Mouse (Mus musculus) hindbrain, embryonic 16.5 days (tissue): ENCODE results near the gene Mtmr11. TPM values are rescaled to one million over a fixed set of nuclear protein-coding genes. Genes with fewer than 3 reads are reported as not detected.
A peak's percentile ranks its signal among the peaks of the same experiment; 100 is the strongest.
"Not testable (repeated sequence)": the region's sequence is repeated elsewhere in the genome, so short reads cannot be mapped to it uniquely, and the experiment has no call there.

Experiments used
- ATAC-seq: fragments of 200-750 bp; cut with Nextera tagmentation; 2 replicates; pipeline ENCODE4 v1.8.0; 2017; ENCODE audit warnings: moderate TSS enrichment, moderate library complexity
- H3K27ac ChIP-seq: fragments of 300-500 bp; sonication (generic); 2 replicates; pipeline ENCODE4 v1.5.1; 2014; ENCODE audit warnings: low read depth, mild to moderate bottlenecking, control low read depth, low read length, moderate library complexity
- H3K27me3 ChIP-seq: fragments of 300-500 bp; sonication (generic); replicated peaks from 2 replicates; pipeline ENCODE4 v1.6.1; 2014; ENCODE audit warnings: low read length; ENCODE audit not compliant: control insufficient read depth, insufficient read depth
- H3K36me3 ChIP-seq: fragments of 300-500 bp; sonication (generic); 2 replicates; pipeline ENCODE4 v1.6.1; 2014; ENCODE audit warnings: mild to moderate bottlenecking, low read length, moderate library complexity, mixed read lengths; ENCODE audit not compliant: control insufficient read depth, insufficient read depth
- H3K4me1 ChIP-seq: fragments of 300-500 bp; sonication (generic); 2 replicates; pipeline ENCODE4 v1.6.1; 2014; ENCODE audit warnings: low read depth, low read length; ENCODE audit not compliant: control insufficient read depth, insufficient read depth
- H3K4me2 ChIP-seq: fragments of 300-500 bp; sonication (generic); 2 replicates; pipeline ENCODE4 v1.6.1; 2014; ENCODE audit warnings: mild to moderate bottlenecking, low read length, control low read depth, moderate library complexity
- H3K4me3 ChIP-seq: fragments of 300-500 bp; sonication (generic); 2 replicates; pipeline ENCODE4 v1.5.1; 2014; ENCODE audit warnings: mild to moderate bottlenecking, low read length, control low read depth, moderate library complexity
- H3K9ac ChIP-seq: fragments of 300-500 bp; sonication (generic); 2 replicates; pipeline ENCODE4 v1.6.1; 2014; ENCODE audit warnings: low read depth, mild to moderate bottlenecking, control low read depth, low read length, moderate library complexity
- H3K9me3 ChIP-seq: fragments of 300-500 bp; sonication (generic); 2 replicates; pipeline ENCODE4 v1.6.1; 2014; ENCODE audit warnings: mild to moderate bottlenecking, low read length, moderate library complexity; ENCODE audit not compliant: control insufficient read depth
- WGBS: fragments of 180-500 bp; shearing (Covaris S2); extraction: QIAGEN DNeasy Blood & Tissue Kit; methylation state at CpG from one replicate; pipeline ENCODE4 v1.1.7; 2014; 5-methylcytosine and 5-hydroxymethylcytosine counted together
- polyA plus RNA-seq: library from polyadenylated mRNA; unstranded; fragments of >200 nt; fragmentation: Nextera tagmentation; extraction: Ambion mirVana; gene quantifications from 2 replicates; pipeline ENCODE4 v1.2.1, GENCODE M21; 2015

Gene Mtmr11
- polyA plus RNA-seq, 1 experiment from 2014 or later: 12.7 TPM

DNA sequence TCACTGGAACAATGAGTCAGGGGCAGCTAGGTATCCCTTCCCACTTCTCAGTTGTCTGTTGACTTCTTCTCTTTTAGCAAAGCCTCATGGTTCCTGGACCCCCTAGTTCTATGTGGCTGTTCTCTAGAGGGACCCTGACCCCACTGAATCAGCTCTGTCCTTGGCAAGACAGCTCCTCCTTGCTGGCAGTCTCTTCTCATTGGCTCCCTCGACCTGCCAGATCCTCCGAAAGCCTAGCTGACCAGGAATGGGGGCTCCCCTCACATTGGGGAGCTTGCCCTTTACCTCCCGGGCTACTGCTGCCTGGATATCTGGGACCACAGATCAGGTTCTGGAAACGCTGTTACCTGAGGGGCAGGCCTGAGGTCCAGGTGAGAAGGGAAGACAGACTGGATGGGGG, 8.5 kb downstream of the Mtmr11 start:
- H3K4me1 ChIP-seq: peaks cover 23% of the 10 kb centered on the region
- no peak overlapping the region for H3K9ac ChIP-seq
- H3K27me3 ChIP-seq: no peaks in the 10 kb centered on the region
- no peaks in the 10 kb centered on the region for H3K9me3 ChIP-seq
- WGBS: 87% methylated on average over 4 of the region's 4 CpGs
- ATAC-seq: no peak
- no peak overlapping the region for H3K4me2 ChIP-seq
- H3K4me3 ChIP-seq: no peak overlapping the region
- H3K36me3 ChIP-seq: peaks cover 10% of the 10 kb centered on the region
- H3K27ac ChIP-seq: no peak overlapping the region

DNA sequence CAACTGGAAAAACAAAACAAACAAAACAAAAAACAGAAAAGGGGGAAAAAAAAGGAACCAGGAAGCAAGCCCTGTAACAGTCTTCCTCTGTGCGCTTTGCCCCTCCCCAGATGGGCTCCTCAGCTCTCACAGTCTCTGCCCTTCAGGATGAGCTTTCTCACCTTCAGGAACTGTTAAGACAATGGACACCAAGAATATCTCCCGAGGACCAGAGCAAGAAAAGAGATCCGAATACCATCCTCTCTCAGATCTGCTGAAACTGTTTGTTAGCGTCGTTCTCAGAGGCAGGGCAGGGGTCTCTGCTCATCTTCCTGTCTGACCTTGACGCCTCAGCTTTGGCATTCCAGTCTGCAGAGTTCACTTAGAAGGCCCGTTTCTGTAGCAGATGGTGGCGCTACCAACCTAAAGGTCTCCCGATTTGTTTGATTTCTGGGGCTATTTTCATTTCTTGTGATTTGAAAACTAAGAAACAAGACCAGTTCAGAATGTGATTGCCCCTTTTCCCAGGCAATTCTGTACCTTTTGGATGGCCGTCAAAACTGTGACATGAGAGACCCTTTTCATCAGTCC, 9.3 kb downstream of the Mtmr11 start:
- no peak overlapping the region for H3K4me3 ChIP-seq
- no peaks in the 10 kb centered on the region for H3K27me3 ChIP-seq
- H3K9me3 ChIP-seq: no peaks in the 10 kb centered on the region
- no peak overlapping the region for H3K9ac ChIP-seq
- H3K4me2 ChIP-seq: peak overlapping the region; percentile 67
- peaks cover 15% of the 10 kb centered on the region for H3K36me3 ChIP-seq
- H3K4me1 ChIP-seq: peaks cover 23% of the 10 kb centered on the region
- 70% methylated on average over 10 of the region's 10 CpGs for WGBS
- no peak for ATAC-seq
- peak overlapping the region; percentile 98; the same call in 1 of the 2 replicates for H3K27ac ChIP-seq

DNA sequence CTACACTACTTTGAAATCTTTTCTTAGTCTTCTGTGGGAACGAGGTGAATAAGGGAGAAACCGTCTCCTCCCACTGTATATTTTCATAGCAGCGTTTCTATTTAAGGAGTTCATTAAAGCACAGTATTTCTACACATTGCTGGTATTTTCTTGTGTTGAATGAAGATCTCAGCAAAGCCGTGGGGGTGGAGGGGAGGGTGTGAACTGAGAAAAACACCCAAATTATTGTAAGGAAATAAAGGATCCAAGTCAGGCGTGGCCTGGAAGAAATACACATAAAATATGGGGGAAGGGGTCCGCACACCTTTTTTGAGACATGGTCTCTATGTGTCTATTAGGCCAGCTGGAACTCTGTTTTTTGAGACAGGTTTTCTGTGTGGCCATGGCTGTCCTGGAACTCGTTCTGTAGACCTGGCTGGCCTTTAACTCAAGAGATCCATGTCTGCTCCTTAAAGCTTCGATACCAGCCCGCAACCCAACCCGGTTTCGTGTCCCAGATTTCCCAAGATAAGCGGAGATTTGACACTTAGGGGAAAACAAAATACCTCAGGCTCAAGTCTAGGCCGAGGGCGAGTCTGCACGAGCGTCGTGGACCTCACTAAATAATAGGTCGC, 9.9 kb downstream of the Mtmr11 start:
- Histone ChIP-seq H3K9me3 (no peaks in the 10 kb centered on the region), H3K4me2 (peak overlapping the region; percentile 67), H3K27me3 (no peaks in the 10 kb centered on the region), H3K27ac (peak overlapping the region; percentile 98), H3K4me1 (peaks cover 23% of the 10 kb centered on the region), H3K36me3 (peaks cover 21% of the 10 kb centered on the region), H3K4me3 (peak overlapping the region; percentile 95), H3K9ac (peak overlapping the region; percentile 84)
- WGBS: 21% methylated on average over 18 of the region's 18 CpGs
- ATAC-seq: peak; percentile 19

DNA sequence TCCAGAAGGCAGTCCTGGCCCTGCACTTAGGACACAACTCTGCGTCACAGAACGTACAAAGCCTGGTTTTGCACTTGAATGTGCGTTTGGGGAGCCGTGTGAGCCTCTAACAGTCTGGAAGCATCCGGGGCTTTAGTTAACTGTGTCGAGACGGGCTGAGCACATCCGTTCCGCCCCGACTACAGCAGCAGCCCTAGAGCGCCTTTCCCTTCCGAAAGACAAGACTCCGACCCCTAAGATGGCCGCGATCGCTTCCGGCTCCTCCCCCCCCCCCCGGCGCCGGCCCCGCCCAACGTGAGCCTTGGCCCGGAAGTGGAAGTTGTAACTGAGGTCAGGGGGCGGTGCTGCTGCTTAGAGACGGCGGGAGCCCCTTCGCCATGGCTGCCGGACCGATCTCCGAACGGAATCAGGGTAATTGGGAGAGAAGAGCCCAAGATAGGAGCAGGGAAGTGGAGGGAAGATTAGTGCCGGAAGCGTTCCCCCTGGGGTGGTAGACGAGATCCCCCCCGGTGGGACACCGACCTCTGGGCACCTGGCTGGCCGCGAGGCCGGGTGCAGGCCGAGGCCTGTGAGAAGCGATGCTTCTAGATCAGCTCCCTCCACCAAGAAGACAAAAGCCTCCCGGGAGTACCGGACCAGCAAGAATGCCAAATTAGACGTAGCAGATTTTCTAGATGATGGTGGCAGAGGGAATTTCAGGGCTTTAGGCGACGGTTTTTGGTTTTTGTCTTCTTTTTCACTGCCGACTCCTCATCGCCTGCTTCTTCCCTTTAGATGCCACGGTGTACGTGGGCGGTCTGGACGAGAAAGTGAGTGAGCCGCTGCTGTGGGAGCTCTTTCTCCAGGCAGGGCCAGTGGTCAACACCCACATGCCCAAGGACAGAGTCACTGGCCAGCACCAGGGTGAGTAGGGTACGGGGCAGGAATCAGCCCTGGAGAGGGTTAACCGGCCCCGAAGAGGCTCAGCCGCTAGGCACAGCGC, 10.7 kb downstream of the Mtmr11 start, which contains the start of gene Sf3b4:
Sf3b4 (plus strand) TSS at position 136 of the 982 bp plus-strand sequence.
- peaks cover 23% of the 10 kb centered on the region for H3K36me3 ChIP-seq
- H3K27ac ChIP-seq: peak within 1 kb of the TSS; percentile 98
- H3K4me3 ChIP-seq: peak within 1 kb of the TSS; percentile 95
- 1% methylated on average over 55 of the region's 58 CpGs for WGBS
- H3K9me3 ChIP-seq: no peaks in the 10 kb centered on the region
- peak within 1 kb of the TSS; percentile 92 for H3K4me2 ChIP-seq
- peak within 1 kb of the TSS; percentile 84 for H3K9ac ChIP-seq
- ATAC-seq: peak; percentile 96
- peaks cover 23% of the 10 kb centered on the region for H3K4me1 ChIP-seq
- no peaks in the 10 kb centered on the region for H3K27me3 ChIP-seq

DNA sequence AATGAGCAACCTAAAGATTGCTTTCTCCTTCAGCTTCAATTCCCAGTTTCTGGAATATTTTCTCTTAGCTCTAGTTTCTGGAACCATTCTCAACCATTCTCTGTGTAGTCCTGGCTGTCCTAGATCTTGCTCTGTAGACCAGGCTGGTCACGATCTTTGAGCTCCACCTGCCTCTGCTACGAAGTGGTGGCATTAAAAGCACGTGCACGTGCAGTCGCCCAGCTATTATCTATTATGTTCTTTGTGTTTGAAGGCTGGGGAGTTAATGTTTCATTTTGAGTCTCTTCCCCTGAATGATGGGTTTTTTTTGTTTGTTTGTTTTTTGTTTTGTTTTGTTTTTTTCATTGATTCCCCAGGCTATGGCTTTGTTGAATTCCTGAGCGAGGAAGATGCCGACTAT, 11.4 kb downstream of the Mtmr11 start:
- no peak overlapping the region for H3K27ac ChIP-seq
- H3K9ac ChIP-seq: peak overlapping the region; percentile 84
- H3K4me2 ChIP-seq: peak overlapping the region; percentile 92
- H3K4me1 ChIP-seq: peaks cover 23% of the 10 kb centered on the region
- H3K36me3 ChIP-seq: peaks cover 29% of the 10 kb centered on the region
- no peak for ATAC-seq
- H3K27me3 ChIP-seq: no peaks in the 10 kb centered on the region
- H3K9me3 ChIP-seq: no peaks in the 10 kb centered on the region
- H3K4me3 ChIP-seq: peak overlapping the region; percentile 95
- WGBS: 44% methylated on average over 7 of the region's 7 CpGs

DNA sequence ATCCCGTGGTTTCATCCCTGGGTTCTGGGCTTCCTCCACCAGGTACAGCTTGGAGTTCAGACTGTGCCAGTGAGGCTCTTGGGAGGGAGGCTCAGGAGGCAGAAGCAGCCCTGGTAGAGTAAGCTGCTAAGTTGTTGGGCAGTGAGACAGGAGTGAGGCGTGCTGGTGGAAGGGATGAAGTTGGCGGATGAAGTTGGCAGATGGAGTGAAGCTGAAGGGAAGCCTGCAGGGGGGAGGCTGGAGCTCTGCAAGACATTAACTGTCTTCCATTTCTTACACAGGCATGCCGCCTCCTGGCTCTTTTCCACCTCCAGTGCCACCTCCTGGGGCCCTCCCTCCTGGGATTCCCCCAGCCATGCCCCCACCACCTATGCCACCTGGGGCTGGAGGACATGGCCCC, 12.2 kb downstream of the Mtmr11 start:
- Histone ChIP-seq H3K36me3 (peaks cover 32% of the 10 kb centered on the region), H3K4me1 (peaks cover 23% of the 10 kb centered on the region)
- WGBS: 80% methylated on average over 3 of the region's 4 CpGs
- H3K4me2 ChIP-seq, H3K9me3 ChIP-seq, H3K27ac ChIP-seq, H3K27me3 ChIP-seq, H3K9ac ChIP-seq, ATAC-seq, H3K4me3 ChIP-seq: not testable (repeated sequence)

DNA sequence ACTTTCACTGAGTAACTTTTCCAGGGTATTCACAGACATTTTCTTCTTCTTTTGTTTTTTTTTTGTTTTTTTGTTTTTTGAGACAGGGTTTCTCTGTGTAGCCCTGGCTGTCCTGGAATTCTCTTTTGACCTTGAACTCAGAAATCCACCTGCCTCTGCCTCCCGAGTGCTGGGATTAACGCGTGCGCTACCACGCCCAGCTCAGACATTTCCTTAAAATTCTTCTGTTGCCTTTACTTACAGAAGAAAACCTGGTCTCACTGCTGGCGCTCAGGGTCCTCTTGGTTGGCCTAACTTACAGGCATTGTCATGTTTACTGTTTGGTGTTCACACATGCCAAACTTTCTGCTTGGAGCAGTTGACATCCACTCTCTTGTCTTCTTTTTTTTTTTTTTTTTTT, 13.4 kb downstream of the Mtmr11 start:
- Histone ChIP-seq H3K4me2 (no peak overlapping the region), H3K4me1 (peaks cover 23% of the 10 kb centered on the region), H3K27me3 (no peaks in the 10 kb centered on the region), H3K36me3 (peaks cover 32% of the 10 kb centered on the region), H3K9ac (no peak overlapping the region), H3K4me3 (no peak overlapping the region), H3K9me3 (no peaks in the 10 kb centered on the region), H3K27ac (no peak overlapping the region)
- 93% methylated on average over 6 of the region's 6 CpGs for WGBS
- no peak for ATAC-seq

DNA sequence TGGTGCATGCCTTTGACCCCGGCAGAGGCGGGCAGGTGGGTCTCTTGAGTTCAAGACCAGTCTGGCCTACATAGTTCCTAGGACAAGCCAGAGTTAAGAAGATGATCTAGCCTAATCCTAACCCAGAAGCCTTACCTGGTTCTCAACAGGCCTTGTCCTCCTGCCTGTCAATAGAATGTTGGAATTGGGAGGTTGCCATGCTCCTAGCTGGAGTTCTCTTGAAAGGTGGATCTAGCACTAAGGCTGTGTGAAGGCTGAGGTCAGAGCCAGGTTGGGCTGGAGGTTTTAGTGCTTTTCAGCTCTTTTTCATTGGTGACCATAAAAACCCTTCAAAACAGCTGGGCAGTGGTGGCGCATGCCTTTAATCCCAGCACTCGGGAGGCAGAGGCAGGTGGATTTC, 16.6 kb downstream of the Mtmr11 start:
- H3K9me3 ChIP-seq: no peaks in the 10 kb centered on the region
- H3K4me2 ChIP-seq: no peak overlapping the region
- H3K4me1 ChIP-seq: peaks cover 22% of the 10 kb centered on the region
- WGBS: 86% methylated on average over 4 of the region's 4 CpGs
- no peak overlapping the region for H3K9ac ChIP-seq
- H3K36me3 ChIP-seq: peaks cover 32% of the 10 kb centered on the region
- no peak for ATAC-seq
- H3K27me3 ChIP-seq: no peaks in the 10 kb centered on the region
- no peak overlapping the region for H3K27ac ChIP-seq
- no peak overlapping the region for H3K4me3 ChIP-seq

DNA sequence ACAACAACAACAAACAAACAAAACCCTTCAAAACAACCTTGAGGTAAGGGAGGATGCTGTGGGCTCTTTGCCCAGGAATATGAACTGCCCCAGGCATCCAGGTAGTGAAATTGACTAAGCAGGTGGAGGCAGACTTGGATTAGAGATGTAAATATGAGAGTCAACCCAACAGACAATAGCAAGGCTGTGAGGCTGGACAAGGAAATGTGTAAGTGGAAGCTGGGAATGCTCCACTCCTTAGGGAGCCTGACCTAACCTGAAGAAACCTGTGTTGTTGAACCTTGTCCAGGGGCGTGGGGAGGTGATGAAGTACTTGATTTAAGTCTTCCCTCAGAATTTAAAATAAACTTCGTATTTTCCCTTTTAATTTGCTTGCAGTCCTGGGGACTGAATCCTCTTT, 17.1 kb downstream of the Mtmr11 start:
- 98% methylated on average over 2 of the region's 2 CpGs for WGBS
- H3K4me1 ChIP-seq: peaks cover 21% of the 10 kb centered on the region
- H3K9me3 ChIP-seq: no peaks in the 10 kb centered on the region
- H3K27ac ChIP-seq: no peak overlapping the region
- no peaks in the 10 kb centered on the region for H3K27me3 ChIP-seq
- no peak overlapping the region for H3K9ac ChIP-seq
- peaks cover 31% of the 10 kb centered on the region for H3K36me3 ChIP-seq
- no peak overlapping the region for H3K4me2 ChIP-seq
- no peak overlapping the region for H3K4me3 ChIP-seq
- no peak for ATAC-seq
